Mouse (Mus musculus): ENCODE measurements around the gene Frmpd3.

- TF ChIP-seq POLR2A (IDR thresholded peaks at IDR 0.05; ENCODE audit: low read depth, low read length) (no peak), CTCF (conservative IDR thresholded peaks at IDR 0.05; ENCODE audit: insufficient read depth, insufficient read length, low read depth, low read length) (no peak)
These were observed 64.0 kb downstream of the Frmpd3 start for GRCm38 (mm10) chrX:140406079-140406478.
